Mouse (Mus musculus): ENCODE results near the gene Gpx8.

DNA sequence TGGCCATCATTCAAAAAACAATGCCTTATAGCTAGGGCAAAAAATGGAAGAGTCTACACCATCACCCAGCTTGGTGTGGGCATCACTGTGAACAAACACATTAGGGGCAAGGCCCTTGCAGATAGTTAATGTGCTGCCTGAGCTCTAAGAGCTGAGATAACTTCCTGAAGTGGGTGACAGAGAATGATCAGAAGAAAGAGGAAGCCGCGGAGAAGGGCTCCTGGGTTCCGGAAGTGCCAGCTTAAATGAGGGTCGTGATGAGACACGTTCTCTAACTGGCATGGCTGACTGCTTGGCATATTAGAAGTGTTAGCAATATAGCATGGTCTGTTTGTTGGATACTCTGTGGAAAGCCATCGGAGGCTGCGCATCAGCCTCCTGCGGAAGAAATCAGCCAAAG, 8.0 kb upstream of the Gpx8 start:
- TF ChIP-seq CTCF (IDR thresholded peaks at IDR 0.05; ENCODE audit: extremely low read depth, insufficient read depth, low read length), result no peak
- no peak for TF ChIP-seq POLR2A (IDR thresholded peaks at IDR 0.05; ENCODE audit: extremely low read depth, insufficient read depth, low read length)
